Mouse (Mus musculus): ENCODE results near the gene Zkscan8. TPM values are rescaled to one million over a fixed set of nuclear protein-coding genes. Genes with fewer than 3 reads are reported as not detected.

The Zkscan8 gene
- 11.5 TPM for total RNA-seq (2023)

GRCm38 (mm10) chr13:21530781-21531201, at the start of gene Zkscan8:
Gene Zkscan8, minus strand, starts transcription at chr13:21531120.

DNA sequence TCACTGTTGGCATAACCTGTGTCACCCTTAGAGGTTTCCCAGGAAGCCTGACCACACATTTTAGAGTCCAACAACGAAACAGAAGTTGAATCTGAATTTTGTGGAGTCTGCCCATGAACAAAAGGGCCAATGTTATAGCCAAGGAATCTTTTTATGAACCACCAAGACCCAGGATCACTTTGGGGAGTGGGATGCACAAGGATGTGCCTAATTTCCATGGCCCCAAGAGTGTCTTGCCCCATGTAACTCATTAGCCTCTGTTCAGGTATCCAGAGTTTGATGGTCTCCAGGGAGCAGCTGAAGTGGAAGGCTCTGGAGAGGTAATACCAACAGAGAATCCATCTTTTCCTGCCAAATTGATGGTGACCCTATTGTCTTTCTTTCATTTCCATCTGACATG, 28.9 kb upstream of the Zkscan8 start, which contains the start of gene Olfr1535:
Olfr1535 (minus strand) TSS at position 101 of the 400 bp plus-strand sequence.

GRCm38 (mm10) chr13:21542708-21543107, 11.8 kb upstream of the Zkscan8 start, which contains the start of gene Olfr1366:
Gene Olfr1366, minus strand, starts transcription at chr13:21542808.

DNA sequence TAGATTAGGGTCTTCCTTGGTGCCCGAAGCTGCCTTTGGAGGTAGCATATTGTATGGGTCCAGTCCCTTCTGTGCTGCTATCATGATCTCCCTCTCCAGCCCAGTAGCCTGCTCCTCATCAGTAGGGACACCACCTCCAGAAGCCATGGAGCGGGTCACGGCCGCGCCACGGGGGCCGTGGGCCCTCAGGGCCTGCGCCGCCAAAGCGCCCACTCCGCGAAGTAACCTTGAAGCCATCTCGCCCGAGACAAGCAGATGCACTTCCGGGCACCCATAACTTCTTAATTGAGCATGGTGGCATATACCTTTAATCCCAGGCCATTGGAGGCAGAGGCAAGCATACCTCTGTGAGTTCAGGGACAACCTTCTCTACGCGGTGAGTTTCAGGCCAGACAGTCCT, 29.7 kb downstream of the Zkscan8 start, which contains the start of gene Gm11273:
Gm11273 (minus strand) TSS at position 237 of the 400 bp plus-strand sequence.

DNA sequence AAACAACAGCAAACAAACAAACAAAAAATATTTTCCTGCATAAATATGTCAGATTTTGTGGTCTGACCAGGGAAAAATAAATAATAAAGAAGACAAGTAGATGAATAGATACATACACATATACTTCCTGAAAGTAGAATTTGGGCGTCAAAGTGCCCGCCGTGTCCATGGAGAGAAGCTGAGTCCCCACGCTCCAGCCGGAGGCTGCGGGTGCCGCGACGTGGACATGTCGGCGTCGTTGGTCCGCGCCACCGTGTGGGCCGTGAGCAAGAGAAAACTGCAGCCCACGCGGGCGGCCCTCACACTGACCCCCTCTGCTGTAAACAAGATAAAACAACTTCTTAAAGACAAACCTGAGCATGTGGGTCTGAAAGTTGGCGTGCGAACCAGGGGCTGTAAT, 35.8 kb downstream of the Zkscan8 start, which contains the start of gene AK157302:
AK157302 (plus strand) TSS at position 144 of the 400 bp plus-strand sequence.

GRCm38 (mm10) chr13:21478759-21479670, 51.9 kb downstream of the Zkscan8 start, which contains the start of the genes Zkscan4 and Gm10065:
Gene Zkscan4, plus strand, starts transcription at chr13:21478907.
Gene Gm10065, minus strand, starts transcription at chr13:21479441.

GRCm38 (mm10) chr13:21468061-21469019, 62.6 kb downstream of the Zkscan8 start, which contains the start of gene Nkapl:
Gene Nkapl, minus strand, starts transcription at chr13:21468509.

Other genes starting within 250 kb of the Zkscan8 start
- not detected for gene Gpx5, start 238.4 kb downstream of the Zkscan8 start, total RNA-seq (2023)
- gene Gpx6, start 219.0 kb downstream of the Zkscan8 start, total RNA-seq (2023), result not detected
- not detected for gene Olfr1367, start 184.2 kb downstream of the Zkscan8 start, total RNA-seq (2023)
- gene Zscan12, start 168.3 kb downstream of the Zkscan8 start, total RNA-seq (2023), result 7.0 TPM
- 62.2 TPM for gene Zkscan3, start 128.4 kb downstream of the Zkscan8 start, total RNA-seq (2023)
- 0.58 TPM for gene Pgbd1, start 90.1 kb downstream of the Zkscan8 start, total RNA-seq (2023)
- gene Zscan26, start 77.4 kb downstream of the Zkscan8 start, total RNA-seq (2023), result 51.2 TPM
- gene Nkapl, start 62.6 kb downstream of the Zkscan8 start, total RNA-seq (2023), result not detected
- gene Zkscan4, start 52.2 kb downstream of the Zkscan8 start, total RNA-seq (2023), result not detected
- not detected for gene Gm10065, start 51.7 kb downstream of the Zkscan8 start, total RNA-seq (2023)
- 5.6 TPM for gene AK157302, start 35.9 kb downstream of the Zkscan8 start, total RNA-seq (2023)
- gene Gm11273, start 29.7 kb downstream of the Zkscan8 start, total RNA-seq (2023), result 14.0 TPM
- not detected for gene Olfr1366, start 11.7 kb upstream of the Zkscan8 start, total RNA-seq (2023)
- gene Olfr1535, start 28.8 kb upstream of the Zkscan8 start, total RNA-seq (2023), result not detected
- not detected for gene Olfr1364, start 50.6 kb upstream of the Zkscan8 start, total RNA-seq (2023)
- gene Olfr1362, start 82.9 kb upstream of the Zkscan8 start, total RNA-seq (2023), result not detected
- not detected for gene Olfr11, start 111.4 kb upstream of the Zkscan8 start, total RNA-seq (2023)
- not detected for gene Olfr1361, start 132.3 kb upstream of the Zkscan8 start, total RNA-seq (2023)
- gene Olfr1360, start 146.3 kb upstream of the Zkscan8 start, total RNA-seq (2023), result not detected
- gene Olfr1359, start 167.0 kb upstream of the Zkscan8 start, total RNA-seq (2023), result not detected
- 29.9 TPM for gene Hist1h2bl, start 185.0 kb upstream of the Zkscan8 start, total RNA-seq (2023)
- gene Hist1h2ai, start 185.3 kb upstream of the Zkscan8 start, total RNA-seq (2023), result 37.0 TPM
- 46.7 TPM for gene Hist1h3h, start 186.5 kb upstream of the Zkscan8 start, total RNA-seq (2023)
- 4.5 TPM for gene Hist1h2bm, start 190.9 kb upstream of the Zkscan8 start, total RNA-seq (2023)
- gene Hist1h4j, start 203.9 kb upstream of the Zkscan8 start, total RNA-seq (2023), result 10.9 TPM
- gene Hist1h4k, start 219.4 kb upstream of the Zkscan8 start, total RNA-seq (2023), result 328 TPM
- 31.4 TPM for gene Hist1h2ak, start 222.7 kb upstream of the Zkscan8 start, total RNA-seq (2023)
- gene Hist1h2bn, start 223.0 kb upstream of the Zkscan8 start, total RNA-seq (2023), result 80.0 TPM
- 8.9 TPM for gene Hist1h1b, start 249.5 kb upstream of the Zkscan8 start, total RNA-seq (2023)